Comparison of ENCODE assay signal across 14 mouse cellular contexts in genomic region chr3:138652685-138653084, GRCm38 (mm10).
DNase-seq lines count a peak whose midpoint lies in the region; ATAC-seq and TF ChIP-seq lines count a peak whose summit lies in the region.
"Had no signal": no experiment of that assay in that cellular context is flagged by ENCODE, and none has a peak within 500 bp of the region (broad histone marks: within the 10 kb centered on the region; RNA-seq: fewer than 3 reads in every experiment).

No protein-coding gene starts in this region.

- H3K36me3 ChIP-seq in intestine, embryonic 14.5 days (ENCODE audit: control insufficient read depth, insufficient read depth, low read length) = no peaks in the 10 kb centered on the region
- H3K36me3 ChIP-seq in intestine, postnatal 0 days (ENCODE audit: control insufficient read depth, insufficient read depth) = no peaks in the 10 kb centered on the region
- no peaks in the 10 kb centered on the region for H3K36me3 ChIP-seq in embryonic facial prominence, embryonic 13.5 days
- no peaks in the 10 kb centered on the region for H3K36me3 ChIP-seq in limb, embryonic 15.5 days
- H3K36me3 ChIP-seq: hindbrain, embryonic 10.5 days; midbrain, embryonic 12.5 days had no signal

- WGBS in intestine, embryonic 14.5 days = 69% methylated on average over 4 of the region's 4 CpGs
- 83% methylated on average over 4 of the region's 4 CpGs for WGBS in intestine, postnatal 0 days
- 30% methylated on average over 4 of the region's 4 CpGs for WGBS in embryonic facial prominence, embryonic 13.5 days
- 34% methylated on average over 4 of the region's 4 CpGs for WGBS in limb, embryonic 15.5 days

- H3K9ac ChIP-seq in intestine, embryonic 14.5 days (ENCODE audit: low read length) = no peak overlapping the region
- no peak overlapping the region for H3K9ac ChIP-seq in intestine, postnatal 0 days (ENCODE audit: low read depth, low read length)
- H3K9ac ChIP-seq in embryonic facial prominence, embryonic 13.5 days = no peak overlapping the region
- no peak overlapping the region for H3K9ac ChIP-seq in limb, embryonic 15.5 days
- H3K9ac ChIP-seq: midbrain, embryonic 12.5 days had no signal

- H3K4me1 ChIP-seq in intestine, embryonic 14.5 days (replicated peaks; ENCODE audit: control insufficient read depth, insufficient read depth, low read length) = no peaks in the 10 kb centered on the region
- no peaks in the 10 kb centered on the region for H3K4me1 ChIP-seq in intestine, postnatal 0 days (replicated peaks; ENCODE audit: control insufficient read depth, insufficient read depth, low read length)
- peaks cover 37% of the 10 kb centered on the region for H3K4me1 ChIP-seq in embryonic facial prominence, embryonic 13.5 days
- H3K4me1 ChIP-seq in limb, embryonic 15.5 days = peaks cover 23% of the 10 kb centered on the region
- H3K4me1 ChIP-seq: hindbrain, embryonic 10.5 days; midbrain, embryonic 12.5 days had no signal

- no peak for ATAC-seq in intestine, embryonic 14.5 days (replicated peaks; ENCODE audit: low FRiP score, low TSS enrichment, low read depth)
- ATAC-seq in intestine, postnatal 0 days = no peak
- 0 out of 2 replicates have a peak, but pooled peaks have one; percentile 60 for ATAC-seq in embryonic facial prominence, embryonic 13.5 days (ENCODE audit: insufficient number of reproducible peaks, insufficient read depth, low FRiP score, low TSS enrichment, low read depth)
- ATAC-seq in limb, embryonic 15.5 days (ENCODE audit: insufficient number of reproducible peaks, low FRiP score, low TSS enrichment, low read depth) = peak; percentile 83

- DNase-seq in intestine, embryonic 14.5 days (ENCODE audit: low spot score) = peak; percentile 20
- peak; percentile 24 for DNase-seq in brain, adult 2 months (ENCODE audit: low read depth, low spot score)
- DNase-seq in gastrocnemius, adult 18-20 months (ENCODE audit: low spot score) = no peak
- DNase-seq in lung, adult 18-20 months = no peak
- DNase-seq: adrenal gland, postnatal 36 days; cerebellum, adult 9-11 months; kidney, adult 9 months; left cerebral cortex, postnatal 4 days; right cerebral cortex, adult 18-20 months had no signal

- no peak overlapping the region for H3K4me3 ChIP-seq in intestine, embryonic 14.5 days (ENCODE audit: low read depth, low read length)
- H3K4me3 ChIP-seq in intestine, postnatal 0 days (ENCODE audit: low read depth, low read length) = no peak overlapping the region
- H3K4me3 ChIP-seq in embryonic facial prominence, embryonic 13.5 days = no peak overlapping the region
- H3K4me3 ChIP-seq in limb, embryonic 15.5 days = no peak overlapping the region
- H3K4me3 ChIP-seq: hindbrain, embryonic 10.5 days; midbrain, embryonic 12.5 days had no signal

- no peak overlapping the region for H3K4me2 ChIP-seq in intestine, embryonic 14.5 days (ENCODE audit: low read length)
- H3K4me2 ChIP-seq in intestine, postnatal 0 days (replicated peaks; ENCODE audit: low read depth) = no peak overlapping the region
- no peak overlapping the region for H3K4me2 ChIP-seq in embryonic facial prominence, embryonic 13.5 days
- no peak overlapping the region for H3K4me2 ChIP-seq in limb, embryonic 15.5 days
- H3K4me2 ChIP-seq: midbrain, embryonic 12.5 days had no signal

- TF ChIP-seq CTCF in intestine, postnatal 0 days (IDR thresholded peaks at IDR 0.05; ENCODE audit: low read depth) = no peak

- H3K9me3 ChIP-seq in intestine, embryonic 14.5 days (ENCODE audit: control insufficient read depth, low read length) = peaks cover 3% of the 10 kb centered on the region; the same call in 1 of the 2 replicates
- peaks cover 9% of the 10 kb centered on the region; the same call in 1 of the 2 replicates for H3K9me3 ChIP-seq in intestine, postnatal 0 days (ENCODE audit: control insufficient read depth)
- H3K9me3 ChIP-seq in embryonic facial prominence, embryonic 13.5 days = no peaks in the 10 kb centered on the region
- H3K9me3 ChIP-seq in limb, embryonic 15.5 days = no peaks in the 10 kb centered on the region
- H3K9me3 ChIP-seq: midbrain, embryonic 12.5 days had no signal

- no peak overlapping the region for H3K27ac ChIP-seq in intestine, embryonic 14.5 days (ENCODE audit: low read depth)
- H3K27ac ChIP-seq in intestine, postnatal 0 days (ENCODE audit: low read depth, low read length) = no peak overlapping the region
- peak overlapping the region; percentile 57 for H3K27ac ChIP-seq in embryonic facial prominence, embryonic 13.5 days
- H3K27ac ChIP-seq in limb, embryonic 15.5 days = peak overlapping the region; percentile 72
- H3K27ac ChIP-seq: hindbrain, embryonic 10.5 days; midbrain, embryonic 12.5 days had no signal

- H3K27me3 ChIP-seq in intestine, embryonic 14.5 days (replicated peaks; ENCODE audit: control insufficient read depth, insufficient read depth, low read length) = no peaks in the 10 kb centered on the region
- H3K27me3 ChIP-seq in intestine, postnatal 0 days (replicated peaks; ENCODE audit: control insufficient read depth, insufficient read depth, low read length) = no peaks in the 10 kb centered on the region
- no peaks in the 10 kb centered on the region for H3K27me3 ChIP-seq in embryonic facial prominence, embryonic 13.5 days
- no peaks in the 10 kb centered on the region for H3K27me3 ChIP-seq in limb, embryonic 15.5 days
- H3K27me3 ChIP-seq: midbrain, embryonic 12.5 days had no signal

Comparison
In these comparisons a context has a peak if more than half of its experiments do, and no peak if none do; other contexts are left out.
1. ATAC-seq: peak in embryonic facial prominence, embryonic 13.5 days (single experiment) and limb, embryonic 15.5 days (single experiment); none in intestine, embryonic 14.5 days (single experiment) and intestine, postnatal 0 days (single experiment).
2. DNase-seq: peak in intestine, embryonic 14.5 days (single experiment) and brain, adult 2 months (single experiment); none in gastrocnemius, adult 18-20 months (single experiment) and lung, adult 18-20 months (0 of 2).
3. H3K27ac ChIP-seq: peak in embryonic facial prominence, embryonic 13.5 days (single experiment) and limb, embryonic 15.5 days (single experiment); none in intestine, embryonic 14.5 days (single experiment) and intestine, postnatal 0 days (single experiment).